Mouse (Mus musculus): Measurements from ENCODE around the gene Cdk8. TPM values are rescaled to one million over a fixed set of nuclear protein-coding genes. Genes with fewer than 3 reads are reported as not detected.

Gene Cdk8
- polyA plus RNA-seq, 1 experiment from 2014 or later: 16.3 TPM

GRCm38 (mm10) chr5:146232056-146232675 lies 1.1 kb downstream of the Cdk8 start:
- DNase-seq (ENCODE audit: low spot score): no peak

DNA sequence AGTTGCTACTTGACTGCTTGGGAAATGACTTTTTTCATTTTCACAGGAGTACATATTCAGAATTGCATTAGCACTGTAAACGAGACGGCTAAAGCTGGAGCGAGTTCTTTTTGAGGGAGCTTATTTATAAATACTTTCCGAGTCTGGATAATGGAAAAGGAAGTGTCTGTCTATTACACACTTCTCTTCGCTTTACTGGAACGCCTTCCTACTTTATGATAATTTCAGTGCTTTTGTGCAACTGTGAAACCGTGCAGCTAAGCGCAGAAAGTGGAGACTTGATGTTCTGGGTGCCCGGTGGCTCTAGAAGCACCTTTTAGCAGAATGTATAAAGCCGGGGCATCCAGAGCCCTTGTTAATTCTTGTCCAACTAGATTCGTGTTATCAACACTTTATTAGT lies 1.8 kb downstream of the Cdk8 start:
- DNase-seq (ENCODE audit: low spot score): no peak

- no peak for DNase-seq (ENCODE audit: low spot score)
These were observed 3.3 kb downstream of the Cdk8 start for GRCm38 (mm10) chr5:146234336-146234735.

DNA sequence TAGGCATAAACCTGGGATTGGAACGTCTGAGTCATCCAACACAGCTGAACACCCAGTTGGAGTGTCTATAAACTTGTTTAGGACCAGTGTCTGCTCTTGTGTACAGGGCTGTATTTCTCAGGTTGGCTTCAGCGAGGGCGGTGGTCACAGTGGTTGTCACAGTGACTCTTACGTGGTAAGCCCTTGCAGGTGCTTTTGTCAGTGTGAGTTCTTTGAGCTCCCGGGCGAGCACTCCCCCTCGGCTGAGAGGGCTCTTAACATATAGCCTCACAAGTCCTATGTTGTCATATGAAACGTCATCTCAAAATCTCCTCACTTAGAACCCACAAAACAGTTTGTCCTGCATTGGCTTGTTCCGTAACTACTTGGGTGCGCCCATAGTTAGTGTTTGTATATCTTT lies 7.2 kb downstream of the Cdk8 start:
- no peak for DNase-seq (ENCODE audit: low spot score)

DNA sequence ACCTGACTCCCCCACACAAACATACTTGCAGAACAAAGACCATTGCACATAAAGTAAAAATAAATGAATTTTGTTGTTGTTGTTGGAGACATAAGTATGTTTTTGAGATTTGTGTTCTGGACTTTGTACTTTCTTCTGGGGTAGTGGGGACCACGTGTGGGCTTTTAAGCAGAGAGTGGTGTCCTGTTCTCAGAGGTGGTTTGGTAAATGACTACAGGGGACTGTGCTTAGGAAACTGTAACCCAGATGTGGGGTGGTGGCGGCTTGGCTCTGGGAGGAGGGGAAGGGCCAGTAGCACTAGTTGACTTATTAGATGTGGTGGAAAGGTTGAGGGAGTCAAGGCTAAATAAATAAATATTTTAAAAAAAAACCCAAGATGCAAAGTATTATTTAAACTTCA lies 9.7 kb downstream of the Cdk8 start:
- no peak for DNase-seq (ENCODE audit: low spot score)

- DNase-seq (ENCODE audit: low spot score): no peak
These were observed 10.2 kb downstream of the Cdk8 start for GRCm38 (mm10) chr5:146241202-146241601.

- no peak for DNase-seq (ENCODE audit: low spot score)
These were observed 14.2 kb downstream of the Cdk8 start for GRCm38 (mm10) chr5:146245193-146245592.

DNA sequence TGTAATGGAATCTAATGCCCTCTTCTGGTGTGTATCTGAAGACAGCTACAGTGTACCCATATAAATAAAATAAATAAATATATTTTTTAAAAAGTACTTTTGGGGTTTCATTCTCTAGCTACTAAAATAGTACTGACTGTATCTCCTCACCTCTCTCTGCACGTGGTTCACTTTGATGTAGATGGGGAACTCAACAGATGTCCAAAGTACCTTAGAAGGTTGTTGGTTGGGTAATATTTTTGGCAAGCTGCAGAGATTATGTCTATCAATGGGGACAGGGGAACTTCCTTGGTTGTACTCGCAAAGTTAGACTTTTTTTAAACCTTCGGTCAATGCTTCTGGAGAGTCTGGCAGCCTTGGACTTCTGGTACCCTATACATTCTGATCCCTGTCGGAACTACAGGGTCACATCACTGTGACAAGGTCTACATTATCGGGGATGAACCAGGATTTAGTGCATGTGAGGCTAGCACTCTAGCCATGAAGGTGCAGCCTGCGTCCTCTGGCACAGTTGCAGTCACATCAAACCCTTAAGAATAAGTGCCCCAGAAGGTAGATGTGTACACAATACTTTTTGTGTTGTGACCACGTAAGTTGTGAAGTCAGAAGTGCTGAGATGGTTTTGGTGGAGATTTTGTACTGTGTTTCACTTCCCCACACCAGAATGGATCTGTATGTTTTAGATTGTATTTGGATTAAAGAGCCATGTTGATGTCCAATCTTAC lies 14.8 kb downstream of the Cdk8 start:
- DNase-seq (ENCODE audit: low spot score): no peak

GRCm38 (mm10) chr5:146246386-146246785 lies 15.4 kb downstream of the Cdk8 start:
- no peak for DNase-seq (ENCODE audit: low spot score)

DNA sequence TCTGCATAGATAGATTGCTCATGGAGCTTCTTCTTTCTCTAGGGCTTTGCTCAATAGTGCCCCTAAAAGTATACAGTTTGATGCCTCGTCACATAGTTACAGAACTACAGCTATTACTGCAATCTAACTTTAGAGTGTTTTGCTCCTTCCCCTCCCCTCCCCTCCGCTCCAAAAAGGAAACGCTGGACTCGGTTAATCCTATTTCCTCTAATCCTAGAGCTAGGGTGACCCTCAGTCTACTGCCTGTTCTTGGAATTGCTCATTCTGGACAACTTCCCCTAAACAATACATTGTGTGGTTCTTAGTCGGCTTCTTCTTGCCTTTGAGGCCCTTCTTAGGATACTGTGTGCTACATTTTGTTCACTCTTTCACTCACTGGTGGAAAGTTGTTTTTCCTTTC lies 16.7 kb downstream of the Cdk8 start:
- DNase-seq (ENCODE audit: low spot score): no peak

DNA sequence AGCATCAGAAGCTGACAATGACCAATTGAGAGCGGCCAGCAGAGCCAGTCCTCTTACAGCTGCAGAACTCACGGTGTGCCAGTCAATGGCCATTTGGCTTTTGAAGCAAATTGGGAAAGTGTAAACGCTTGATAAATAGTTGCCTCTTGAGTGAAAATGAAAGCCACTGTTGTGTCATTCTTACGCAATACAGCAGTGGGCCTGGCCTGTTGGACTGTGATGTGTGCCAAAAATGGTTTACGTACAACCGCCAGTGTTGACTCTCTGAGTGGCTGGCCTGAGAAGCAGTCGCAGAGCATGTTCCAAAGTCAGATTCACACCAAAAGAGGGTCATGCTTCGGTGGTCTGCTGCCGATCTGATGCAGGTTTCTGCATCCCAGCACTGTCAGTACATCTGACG lies 17.7 kb downstream of the Cdk8 start:
- no peak for DNase-seq (ENCODE audit: low spot score)

DNA sequence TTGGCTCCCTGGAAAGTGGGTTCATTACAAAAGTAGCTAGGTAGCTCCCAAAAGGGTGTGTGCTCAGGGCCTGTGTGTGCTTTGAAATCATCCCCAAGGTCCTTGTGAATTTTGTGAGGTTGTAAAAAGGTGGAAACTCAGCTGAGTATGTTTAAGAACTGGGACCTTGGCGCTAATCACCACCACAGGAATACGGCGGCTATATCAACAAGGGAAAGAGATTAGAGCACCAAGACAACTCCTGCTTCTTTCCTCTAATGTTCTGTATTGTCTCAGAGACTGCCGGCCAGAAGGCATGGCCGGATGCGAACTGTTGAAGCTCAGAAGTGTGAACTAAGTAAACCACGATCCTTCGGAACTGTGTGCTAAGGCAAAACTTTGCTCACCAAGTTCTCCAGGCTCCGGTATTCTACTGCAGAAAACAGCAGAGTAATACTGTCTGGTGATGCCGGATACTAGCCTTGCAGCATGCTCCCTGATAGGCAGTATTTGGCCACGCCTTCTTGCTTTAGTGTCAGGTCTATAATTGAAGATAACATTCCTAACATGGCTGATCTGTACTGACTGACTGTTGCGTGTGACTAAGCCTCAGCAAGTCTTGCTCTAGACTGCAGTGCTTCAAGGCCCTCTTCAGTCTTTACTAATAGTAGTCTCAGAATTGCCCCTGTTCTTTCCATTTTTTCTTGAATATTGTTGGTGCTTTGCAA lies 19.5 kb downstream of the Cdk8 start:
- no peak for DNase-seq (ENCODE audit: low spot score)

DNA sequence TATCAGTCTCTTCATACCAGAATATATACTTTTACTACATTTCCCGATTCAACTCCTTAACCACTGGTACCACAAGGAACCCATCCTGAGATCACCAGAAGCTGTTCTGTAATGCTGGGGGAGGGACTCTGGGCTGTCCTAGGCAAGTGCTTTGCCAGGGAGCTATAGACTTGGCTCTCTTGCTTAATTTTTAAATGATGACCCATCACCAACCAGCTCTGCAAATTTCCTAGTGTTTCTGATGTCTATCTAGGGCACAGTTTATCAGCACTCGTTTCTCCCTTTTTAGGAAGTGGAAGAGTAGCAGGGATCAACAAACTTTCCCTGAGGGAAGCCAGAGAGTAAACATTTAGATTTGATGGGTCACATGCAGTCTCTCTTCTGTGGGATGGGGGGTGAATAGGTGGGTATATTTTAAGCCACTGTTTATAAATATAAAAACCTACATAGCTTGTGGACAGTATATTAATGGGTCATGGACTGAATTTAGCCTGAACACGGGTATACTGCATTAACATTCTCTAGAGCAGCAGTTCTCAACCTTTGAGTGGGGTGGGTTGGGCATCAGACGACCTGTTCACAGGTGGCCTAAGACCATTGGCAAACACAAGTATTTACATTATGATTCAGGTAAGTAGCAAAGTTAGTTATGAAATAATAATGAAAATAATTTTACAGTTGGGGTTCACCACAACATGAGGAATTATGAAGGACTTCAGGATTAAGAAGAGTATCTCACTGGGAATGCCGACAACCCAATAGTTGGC lies 20.8 kb downstream of the Cdk8 start:
- no peak for DNase-seq (ENCODE audit: low spot score)

GRCm38 (mm10) chr5:146253644-146254043 lies 22.6 kb downstream of the Cdk8 start:
- DNase-seq (ENCODE audit: low spot score): no peak

GRCm38 (mm10) chr5:146260003-146260402 lies 29.0 kb downstream of the Cdk8 start:
- DNase-seq (ENCODE audit: low spot score): no peak

- DNase-seq (ENCODE audit: low spot score): no peak
These were observed 35.0 kb downstream of the Cdk8 start for GRCm38 (mm10) chr5:146265934-146266591.

DNA sequence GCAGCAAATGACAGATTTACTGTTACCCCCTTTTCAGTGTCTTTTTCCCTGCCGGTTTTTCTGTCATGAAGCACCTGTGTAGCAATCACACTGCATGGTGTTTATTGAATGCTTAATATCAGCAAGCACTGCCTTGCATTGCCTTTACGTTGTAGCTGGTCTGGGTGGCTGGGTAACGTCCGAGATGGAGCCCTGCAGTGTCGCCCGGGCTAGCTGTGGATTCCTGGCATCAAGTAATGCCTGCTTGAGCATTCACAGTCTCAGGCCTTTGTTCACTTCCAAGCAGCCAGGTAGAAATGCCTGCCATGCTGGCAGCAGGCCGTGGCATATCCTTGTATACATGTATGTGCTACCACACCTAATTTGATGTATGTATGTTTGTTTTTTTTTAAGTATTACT lies 36.7 kb downstream of the Cdk8 start:
- DNase-seq (ENCODE audit: low spot score): no peak

GRCm38 (mm10) chr5:146270593-146270992 lies 39.6 kb downstream of the Cdk8 start:
- no peak for DNase-seq (ENCODE audit: low spot score)

DNA sequence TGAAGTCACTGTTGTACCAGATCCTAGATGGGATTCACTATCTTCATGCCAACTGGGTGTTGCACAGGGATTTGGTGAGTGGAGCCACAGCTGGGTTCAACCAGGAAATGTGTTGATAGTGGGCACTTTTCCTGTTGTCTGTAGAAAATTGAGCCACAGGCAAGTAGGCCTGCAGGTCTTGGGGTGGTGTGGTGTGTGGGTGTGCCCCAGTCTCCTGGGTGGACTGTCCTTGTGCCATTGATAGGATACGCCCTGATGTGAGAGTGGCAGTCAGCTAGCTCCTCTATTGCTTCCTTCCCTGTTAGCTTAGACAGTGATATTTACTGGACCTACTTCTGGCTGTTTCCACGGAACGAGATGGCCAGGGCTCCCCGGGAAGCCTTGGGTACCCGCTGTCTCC lies 40.6 kb downstream of the Cdk8 start:
- no peak for DNase-seq (ENCODE audit: low spot score)

DNA sequence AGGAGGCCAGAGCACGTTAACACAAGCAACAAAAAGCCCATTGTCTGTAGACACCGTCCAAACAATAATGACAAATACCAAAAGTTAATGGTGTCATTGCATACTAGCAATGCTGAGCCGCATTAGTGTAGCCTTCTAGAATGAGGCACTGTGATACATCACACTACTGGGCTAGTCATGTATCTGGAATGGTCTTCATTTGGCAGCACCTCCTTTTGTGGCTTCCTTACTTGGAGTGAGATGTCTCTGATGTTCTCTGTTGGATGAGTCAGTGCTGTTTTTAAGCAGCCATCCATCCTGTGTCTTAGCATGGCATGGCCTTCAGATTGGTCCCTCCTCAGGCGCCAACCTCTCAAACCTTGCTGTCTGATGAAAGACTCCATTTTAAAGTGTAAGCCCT lies 42.1 kb downstream of the Cdk8 start:
- DNase-seq (ENCODE audit: low spot score): no peak

GRCm38 (mm10) chr5:146274420-146275045 lies 43.5 kb downstream of the Cdk8 start:
- no peak for DNase-seq (ENCODE audit: low spot score)

Data from thymus, postnatal 0 days (tissue).